Mouse (Mus musculus) myocyte (in vitro differentiated cells): Measurements from ENCODE around the gene Rita1. TPM values are rescaled to one million over a fixed set of nuclear protein-coding genes. Genes with fewer than 3 reads are reported as not detected.

Experiments
- H3K27me3 ChIP-seq: one replicate; pipeline ENCODE4 v1.6.1; 2011; ENCODE audit not compliant: control insufficient read depth, insufficient read depth, insufficient read length
- H3K36me3 ChIP-seq: one replicate; pipeline ENCODE4 v1.6.1; 2011; ENCODE audit not compliant: control insufficient read depth, insufficient read depth
- H3K4me2 ChIP-seq: one replicate; pipeline ENCODE4 v1.6.1; 2011; ENCODE audit warnings: low read depth, control low read depth
- H3K4me3 ChIP-seq: one replicate; pipeline ENCODE4 v1.5.1; 2011; ENCODE audit warnings: mild to moderate bottlenecking, control low read depth, moderate library complexity
- H3K79me2 ChIP-seq: one replicate; pipeline ENCODE4 v1.6.1; 2011; ENCODE audit not compliant: control insufficient read depth, insufficient read depth
- H3ac ChIP-seq: one replicate; pipeline ENCODE4 v1.6.1; 2011; ENCODE audit not compliant: control insufficient read depth, insufficient read length
- CEBPB ChIP-seq: IDR thresholded peaks from 2 replicates; pipeline ENCODE4 v1.6.1; 2011; ENCODE audit warnings: mild to moderate bottlenecking, moderate library complexity; ENCODE audit not compliant: poor library complexity, insufficient read depth, severe bottlenecking
- E2F4 ChIP-seq: IDR thresholded peaks from one replicate; pipeline ENCODE4 v1.6.1; 2011; ENCODE audit warnings: mild to moderate bottlenecking, control low read depth, moderate library complexity; ENCODE audit not compliant: insufficient read depth
- MAX ChIP-seq: IDR thresholded peaks from one replicate; pipeline ENCODE4 v1.6.1; 2011; ENCODE audit warnings: low read depth, mild to moderate bottlenecking, control low read depth
- MYOD1 ChIP-seq, 3 experiments: IDR thresholded peaks; one replicate each; pipeline ENCODE4 v1.6.1; 2011; ENCODE audit warnings: control low read depth in 2 of 3, low read depth in 2 of 3, mild to moderate bottlenecking in 2 of 3, moderate library complexity in 1 of 3; ENCODE audit not compliant: insufficient read length in 2 of 3, control insufficient read depth in 1 of 3
- MYOG ChIP-seq, 3 experiments: IDR thresholded peaks; one replicate each; pipeline ENCODE4 v1.6.1; 2011; ENCODE audit warnings: control low read depth in 2 of 3, low read depth in 2 of 3, mild to moderate bottlenecking in 2 of 3; ENCODE audit not compliant: insufficient read length in 2 of 3, control insufficient read depth in 1 of 3, insufficient read depth in 1 of 3
- POLR2A ChIP-seq: IDR thresholded peaks from one replicate; pipeline ENCODE4 v1.6.1; 2011; ENCODE audit warnings: low read depth, mild to moderate bottlenecking, control low read depth, moderate library complexity; ENCODE audit not compliant: insufficient read length
- POLR2AphosphoS2 ChIP-seq: IDR thresholded peaks from one replicate; pipeline ENCODE4 v1.6.1; 2011; ENCODE audit warnings: low read depth, control low read depth; ENCODE audit not compliant: insufficient read length
- REST ChIP-seq: IDR thresholded peaks from one replicate; pipeline ENCODE4 v1.6.1; 2011; ENCODE audit warnings: mild to moderate bottlenecking, control low read depth, moderate library complexity; ENCODE audit not compliant: insufficient read depth, insufficient read length
- SRF ChIP-seq: IDR thresholded peaks from one replicate; pipeline ENCODE4 v1.6.1; 2011; ENCODE audit warnings: low read depth; ENCODE audit not compliant: control insufficient read depth, insufficient read length
- TCF12 ChIP-seq: IDR thresholded peaks from one replicate; pipeline ENCODE4 v1.6.1; 2011; ENCODE audit warnings: mild to moderate bottlenecking, control low read depth; ENCODE audit not compliant: poor library complexity, insufficient read depth, severe bottlenecking
- TCF3 ChIP-seq: IDR thresholded peaks from one replicate; pipeline ENCODE4 v1.6.1; 2011; ENCODE audit warnings: low read depth, control low read depth; ENCODE audit not compliant: insufficient read length
- USF1 ChIP-seq: IDR thresholded peaks from one replicate; pipeline ENCODE4 v1.6.1; 2011; ENCODE audit warnings: low read depth, mild to moderate bottlenecking, control low read depth, moderate library complexity
- polyA plus RNA-seq: library from polyadenylated mRNA; unstranded; fragments of >200 nt; fragmentation: generic; extraction: Trizol; gene quantifications from one replicate; pipeline ENCODE4 v1.2.1, GENCODE M21; 2012; ENCODE audit warnings: missing spikeins

Gene Rita1
- polyA plus RNA-seq, 1 experiment: 14.7 TPM

DNA sequence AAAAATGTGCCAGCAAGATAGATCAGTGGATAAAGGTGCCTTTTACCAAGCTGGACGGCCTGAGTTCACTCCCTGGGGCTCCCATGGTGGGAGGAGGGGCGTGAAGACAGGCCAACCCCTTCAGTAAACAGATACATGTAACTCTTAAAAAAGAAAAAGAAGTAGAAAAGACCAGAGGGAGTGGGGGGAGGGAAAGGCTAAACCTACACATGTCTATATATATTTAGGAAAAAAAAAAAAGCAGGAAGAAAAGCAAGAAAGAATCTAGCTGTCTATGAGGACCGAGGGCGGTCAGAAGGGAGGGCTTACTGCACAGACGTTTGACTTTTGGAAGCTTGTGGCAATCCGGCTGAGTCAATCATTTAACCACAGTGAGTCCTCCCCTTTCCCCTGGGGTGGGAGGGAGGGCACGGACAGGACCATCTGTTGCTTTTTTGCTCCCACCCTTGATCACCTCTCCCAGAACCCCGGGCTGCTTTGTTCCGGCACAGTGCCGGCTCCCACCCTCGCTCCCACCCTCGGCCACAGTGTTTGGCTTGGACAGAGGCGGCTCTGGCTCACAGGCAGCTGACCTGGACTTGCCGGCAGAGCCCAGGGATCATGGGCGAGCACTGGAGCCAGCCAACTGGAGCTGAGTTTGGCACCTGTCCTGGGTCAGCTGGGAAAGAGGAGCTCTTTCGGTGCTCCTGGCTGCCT lies 51.6 kb downstream of the Rita1 start:
- no peaks in the 10 kb centered on the region for H3K27me3 ChIP-seq
- peaks cover 67% of the 10 kb centered on the region for H3K79me2 ChIP-seq
- H3K4me3 ChIP-seq: peak overlapping the region; percentile 77
- peaks cover 19% of the 10 kb centered on the region for H3K36me3 ChIP-seq
- TF ChIP-seq MAX: no peak
- peak; percentile 40 to 96 (median 87) for TF ChIP-seq MYOG (IDR thresholded peaks at IDR 0.05; ENCODE audit: control insufficient read depth in 1 of 3, insufficient read depth in 1 of 3, insufficient read length in 2 of 3, low read depth in 2 of 3)
- TF ChIP-seq E2F4: no peak
- peak; percentile 34 for TF ChIP-seq TCF3
- no peak for TF ChIP-seq TCF12
- peak; percentile 47 for TF ChIP-seq POLR2A
- TF ChIP-seq POLR2AphosphoS2: peak; percentile 48
- peak; percentile 31 to 89 (median 87) for TF ChIP-seq MYOD1 (IDR thresholded peaks at IDR 0.05; ENCODE audit: control insufficient read depth in 1 of 3, insufficient read length in 2 of 3, low read depth in 2 of 3)
- TF ChIP-seq REST: no peak
- no peak for TF ChIP-seq SRF
- TF ChIP-seq CEBPB: no peak
- TF ChIP-seq USF1: no peak
- H3K4me2 ChIP-seq: peak overlapping the region; percentile 88
- H3ac ChIP-seq: peak overlapping the region; percentile 24

DNA sequence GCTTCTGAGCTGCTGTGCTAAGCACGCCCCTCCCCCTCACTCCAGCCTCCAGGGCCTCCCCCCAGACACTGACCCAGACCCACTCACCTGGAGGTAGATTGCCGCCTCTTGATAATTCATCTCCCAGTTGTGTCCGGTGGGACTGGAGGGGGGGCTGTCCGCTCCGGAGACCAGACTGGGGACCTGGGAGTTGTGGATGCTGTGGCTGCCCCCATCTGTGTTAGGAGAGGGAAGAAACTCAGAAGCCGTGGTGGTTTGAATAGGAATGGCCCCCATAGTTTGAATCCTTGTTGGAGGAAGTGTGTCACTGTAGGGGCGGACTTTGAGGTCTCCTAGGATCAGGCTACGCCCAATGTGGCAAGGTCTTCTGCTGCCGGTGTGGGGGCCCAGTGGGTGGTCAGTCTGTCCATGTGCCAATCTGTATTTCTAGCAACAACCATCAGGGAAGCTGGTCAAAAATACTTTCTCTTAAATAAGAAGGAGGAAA lies 52.2 kb downstream of the Rita1 start:
- TF ChIP-seq CEBPB: no peak
- TF ChIP-seq POLR2A: peak; percentile 38
- Histone ChIP-seq H3K79me2 (peaks cover 61% of the 10 kb centered on the region), H3K27me3 (no peaks in the 10 kb centered on the region), H3ac (peak overlapping the region; percentile 24), H3K36me3 (peaks cover 24% of the 10 kb centered on the region), H3K4me3 (peak overlapping the region; percentile 77), H3K4me2 (peak overlapping the region; percentile 87)

DNA sequence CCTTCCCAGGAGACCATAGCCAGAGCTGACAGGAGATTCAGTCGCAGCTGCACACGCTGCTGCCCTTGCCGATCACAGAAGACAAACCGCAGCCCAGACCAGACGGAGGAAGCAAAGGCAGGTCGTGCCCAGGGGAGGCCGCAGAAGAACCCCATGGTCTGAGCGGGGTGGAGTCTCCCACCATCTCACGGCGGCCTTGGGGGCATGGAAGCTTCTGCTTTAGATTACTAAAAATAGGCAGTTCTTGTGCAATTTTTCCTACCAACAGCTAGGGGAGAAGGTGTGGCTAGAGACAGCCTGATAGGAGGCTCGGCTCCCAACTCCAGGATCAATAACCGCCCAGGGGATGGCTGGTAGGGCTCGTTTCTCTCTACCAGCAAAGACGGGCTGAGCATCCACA lies 53.6 kb downstream of the Rita1 start:
- Histone ChIP-seq H3K36me3 (peaks cover 35% of the 10 kb centered on the region), H3K27me3 (no peaks in the 10 kb centered on the region), H3K4me2 (peak overlapping the region; percentile 87), H3K79me2 (peaks cover 48% of the 10 kb centered on the region), H3ac (peak overlapping the region; percentile 24), H3K4me3 (peak overlapping the region; percentile 77)
- TF ChIP-seq POLR2AphosphoS2 (peak; percentile 18), MYOG (IDR thresholded peaks at IDR 0.05; ENCODE audit: control insufficient read depth in 1 of 3, insufficient read depth in 1 of 3, insufficient read length in 2 of 3, low read depth in 2 of 3) (no peak), POLR2A (no peak), CEBPB (0 out of 2 replicates have a peak, but pooled peaks have one; percentile 19)

- TF ChIP-seq TCF3 (no peak), SRF (no peak), USF1 (no peak)
- peak overlapping the region; percentile 87 for H3K4me2 ChIP-seq
- no peaks in the 10 kb centered on the region for H3K27me3 ChIP-seq
- H3ac ChIP-seq: no peak overlapping the region
- H3K79me2 ChIP-seq: peaks cover 48% of the 10 kb centered on the region
- H3K36me3 ChIP-seq: peaks cover 38% of the 10 kb centered on the region
- H3K4me3 ChIP-seq: peak overlapping the region; percentile 77
Observed at GRCm38 (mm10) chr5:120558041-120558440, 54.3 kb downstream of the Rita1 start.

DNA sequence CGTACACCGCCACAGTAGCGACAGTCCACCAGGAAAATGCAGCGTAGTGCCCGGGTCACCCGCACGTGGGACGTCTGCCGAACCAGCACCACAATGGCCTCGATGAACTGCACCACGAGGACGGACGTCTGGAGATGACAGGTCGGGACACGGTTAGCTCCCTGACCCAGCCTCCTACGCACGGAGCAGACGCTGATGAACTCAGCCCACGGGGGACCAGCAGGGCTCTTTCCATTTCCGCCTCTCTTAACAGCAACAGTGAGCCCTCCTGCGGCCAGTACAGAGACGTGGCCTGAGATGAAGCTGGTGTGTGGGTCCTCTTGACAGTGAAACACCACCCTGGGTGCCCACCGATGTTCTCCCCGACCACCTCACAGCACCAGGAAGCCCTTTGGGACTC lies 56.5 kb downstream of the Rita1 start:
- peaks cover 39% of the 10 kb centered on the region for H3K79me2 ChIP-seq
- no peak overlapping the region for H3K4me2 ChIP-seq
- H3K4me3 ChIP-seq: no peak overlapping the region
- peaks cover 55% of the 10 kb centered on the region for H3K36me3 ChIP-seq
- no peak overlapping the region for H3ac ChIP-seq
- no peaks in the 10 kb centered on the region for H3K27me3 ChIP-seq
- TF ChIP-seq MYOG (IDR thresholded peaks at IDR 0.05; ENCODE audit: control insufficient read depth in 1 of 3, insufficient read depth in 1 of 3, insufficient read length in 2 of 3, low read depth in 2 of 3) (no peak), POLR2A (peak; percentile 31)

- H3ac ChIP-seq: no peak overlapping the region
- H3K4me2 ChIP-seq: no peak overlapping the region
- TF ChIP-seq MAX (no peak), CEBPB (no peak), POLR2AphosphoS2 (peak; percentile 70), REST (no peak), USF1 (no peak)
- no peak overlapping the region for H3K4me3 ChIP-seq
- H3K36me3 ChIP-seq: peaks cover 45% of the 10 kb centered on the region
- H3K79me2 ChIP-seq: no peaks in the 10 kb centered on the region
- no peaks in the 10 kb centered on the region for H3K27me3 ChIP-seq
Observed at GRCm38 (mm10) chr5:120550673-120551072, 61.7 kb downstream of the Rita1 start.
